Mouse (Mus musculus) ovary, adult 2 months (tissue): ENCODE results near the gene Mrgprd. TPM values are rescaled to one million over a fixed set of nuclear protein-coding genes. Genes with fewer than 3 reads are reported as not detected.

ENCODE experiments used
- polyA plus RNA-seq: library from polyadenylated mRNA; depleted of rRNA; stranded (reverse); fragments of >200 nt; gene quantifications from 2 replicates; pipeline ENCODE4 v1.2.3, GENCODE M21; 2012; rRNA removed

Gene Mrgprd
- not detected in 2 replicates for polyA plus RNA-seq

GRCm38 (mm10) chr7:145314785-145315411, at the start of gene Mrgprd:
TSS of gene Mrgprd (plus strand) at chr7:145314835.

GRCm38 (mm10) chr7:145283487-145284187, 31.0 kb upstream of the Mrgprd start, which contains the start of gene Tpcn2:
TSS of gene Tpcn2 (minus strand) at chr7:145284011.

GRCm38 (mm10) chr7:145300321-145301007, 14.2 kb upstream of the Mrgprd start, which contains the start of gene Mrgprf:
TSS of gene Mrgprf (plus strand) at chr7:145300828.

Other genes with a start within 250 kb of the Mrgprd start
- gene 1810010D01Rik, start 106.7 kb upstream of the Mrgprd start, polyA plus RNA-seq = 3.2 and 5.8 TPM in 2 replicates
- gene Tpcn2, start 30.8 kb upstream of the Mrgprd start, polyA plus RNA-seq = 37.2 and 39.1 TPM in 2 replicates
- 34.0 and 51.8 TPM in 2 replicates for gene Mrgprf, start 14.0 kb upstream of the Mrgprd start, polyA plus RNA-seq